Mouse (Mus musculus) hindbrain, embryonic 16.5 days (tissue): ENCODE data around the gene Sgms2. TPM values are rescaled to one million over a fixed set of nuclear protein-coding genes. Genes with fewer than 3 reads are reported as not detected.

Source experiments
- ATAC-seq: fragments of 200-750 bp; cut with Nextera tagmentation; 2 replicates; pipeline ENCODE4 v1.8.0; 2017; ENCODE audit warnings: moderate TSS enrichment, moderate library complexity
- H3K27ac ChIP-seq: fragments of 300-500 bp; sonication (generic); 2 replicates; pipeline ENCODE4 v1.5.1; 2014; ENCODE audit warnings: low read depth, mild to moderate bottlenecking, control low read depth, low read length, moderate library complexity
- H3K27me3 ChIP-seq: fragments of 300-500 bp; sonication (generic); replicated peaks from 2 replicates; pipeline ENCODE4 v1.6.1; 2014; ENCODE audit warnings: low read length; ENCODE audit not compliant: control insufficient read depth, insufficient read depth
- H3K36me3 ChIP-seq: fragments of 300-500 bp; sonication (generic); 2 replicates; pipeline ENCODE4 v1.6.1; 2014; ENCODE audit warnings: mild to moderate bottlenecking, low read length, moderate library complexity, mixed read lengths; ENCODE audit not compliant: control insufficient read depth, insufficient read depth
- H3K4me1 ChIP-seq: fragments of 300-500 bp; sonication (generic); 2 replicates; pipeline ENCODE4 v1.6.1; 2014; ENCODE audit warnings: low read depth, low read length; ENCODE audit not compliant: control insufficient read depth, insufficient read depth
- H3K4me2 ChIP-seq: fragments of 300-500 bp; sonication (generic); 2 replicates; pipeline ENCODE4 v1.6.1; 2014; ENCODE audit warnings: mild to moderate bottlenecking, low read length, control low read depth, moderate library complexity
- H3K4me3 ChIP-seq: fragments of 300-500 bp; sonication (generic); 2 replicates; pipeline ENCODE4 v1.5.1; 2014; ENCODE audit warnings: mild to moderate bottlenecking, low read length, control low read depth, moderate library complexity
- H3K9ac ChIP-seq: fragments of 300-500 bp; sonication (generic); 2 replicates; pipeline ENCODE4 v1.6.1; 2014; ENCODE audit warnings: low read depth, mild to moderate bottlenecking, control low read depth, low read length, moderate library complexity
- H3K9me3 ChIP-seq: fragments of 300-500 bp; sonication (generic); 2 replicates; pipeline ENCODE4 v1.6.1; 2014; ENCODE audit warnings: mild to moderate bottlenecking, low read length, moderate library complexity; ENCODE audit not compliant: control insufficient read depth
- WGBS: fragments of 180-500 bp; shearing (Covaris S2); extraction: QIAGEN DNeasy Blood & Tissue Kit; methylation state at CpG from one replicate; pipeline ENCODE4 v1.1.7; 2014; 5-methylcytosine and 5-hydroxymethylcytosine counted together
- polyA plus RNA-seq: library from polyadenylated mRNA; unstranded; fragments of >200 nt; fragmentation: Nextera tagmentation; extraction: Ambion mirVana; gene quantifications from 2 replicates; pipeline ENCODE4 v1.2.1, GENCODE M21; 2015

Gene Sgms2
- polyA plus RNA-seq, 1 experiment from 2014 or later: 2.6 TPM

DNA sequence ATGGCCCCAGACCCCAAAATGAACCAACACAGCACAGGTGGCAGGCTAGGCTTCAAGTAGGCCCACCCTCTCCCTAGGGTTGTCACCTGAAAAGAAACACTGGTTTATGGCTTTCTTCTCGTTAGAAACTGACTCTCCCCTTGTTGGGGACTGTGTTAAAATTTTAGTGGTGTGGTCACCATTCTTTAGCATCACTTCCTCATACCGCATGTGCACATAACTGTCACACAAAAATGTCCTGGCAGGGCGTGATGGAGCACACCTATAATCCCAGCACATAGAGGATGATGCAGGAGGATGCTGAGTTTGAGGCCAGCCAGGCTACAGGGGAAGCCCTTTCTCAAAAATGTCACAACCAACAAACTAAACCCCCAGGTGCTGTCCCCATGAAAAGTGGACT is 133.6 kb downstream of the Sgms2 start:
- Histone ChIP-seq H3K9me3 (no peaks in the 10 kb centered on the region), H3K4me2 (no peak overlapping the region), H3K4me3 (no peak overlapping the region), H3K27me3 (no peaks in the 10 kb centered on the region), H3K36me3 (no peaks in the 10 kb centered on the region), H3K27ac (no peak overlapping the region), H3K9ac (no peak overlapping the region), H3K4me1 (no peaks in the 10 kb centered on the region)
- no peak for ATAC-seq
- WGBS: 81% methylated on average over 3 of the region's 3 CpGs

DNA sequence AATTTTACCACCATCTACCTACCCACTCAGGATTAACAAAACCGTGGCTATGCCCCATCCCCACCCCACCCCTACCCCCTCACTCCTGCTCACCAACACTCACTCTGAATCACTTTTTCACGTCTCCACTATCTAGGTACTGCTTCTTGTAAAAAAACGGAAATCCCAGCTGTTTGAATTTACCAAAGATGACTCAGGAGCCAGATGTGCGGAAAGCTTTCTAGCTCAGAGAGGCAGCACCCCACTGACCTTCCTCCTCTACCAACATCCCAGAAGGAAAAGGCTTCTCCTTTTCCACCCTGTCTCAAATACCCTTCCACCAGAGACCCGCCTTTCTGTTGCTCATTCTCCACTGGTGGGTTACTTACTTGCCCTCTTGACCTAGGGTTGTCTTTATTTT is 135.2 kb downstream of the Sgms2 start:
- no peak for ATAC-seq
- H3K36me3 ChIP-seq: no peaks in the 10 kb centered on the region
- H3K4me2 ChIP-seq: no peak overlapping the region
- WGBS: 78% methylated on average over 5 of the region's 5 CpGs
- no peak overlapping the region for H3K27ac ChIP-seq
- no peaks in the 10 kb centered on the region for H3K27me3 ChIP-seq
- H3K4me1 ChIP-seq: no peaks in the 10 kb centered on the region
- H3K9me3 ChIP-seq: no peaks in the 10 kb centered on the region
- H3K4me3 ChIP-seq: no peak overlapping the region
- no peak overlapping the region for H3K9ac ChIP-seq

DNA sequence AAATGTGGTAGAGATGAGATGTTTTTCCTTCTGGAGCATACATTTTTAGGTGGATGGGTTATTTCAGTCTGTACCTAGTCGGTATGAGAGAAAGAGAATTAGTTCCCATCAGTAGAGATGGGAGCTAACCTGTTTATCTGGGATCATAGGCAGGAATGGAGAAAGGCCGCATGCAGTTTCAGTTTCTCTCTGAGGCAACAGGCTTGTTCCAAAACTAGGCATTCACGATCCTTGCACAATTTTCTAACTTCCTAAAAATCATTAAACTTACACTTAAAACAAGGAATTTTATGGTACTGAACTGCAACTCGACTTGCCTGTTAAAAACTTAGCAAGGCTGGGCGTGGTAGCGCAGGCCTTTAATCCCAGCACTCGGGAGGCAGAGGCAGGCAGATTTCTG is 140.7 kb downstream of the Sgms2 start:
- H3K4me2 ChIP-seq: no peak overlapping the region
- H3K9me3 ChIP-seq: no peaks in the 10 kb centered on the region
- H3K4me1 ChIP-seq: no peaks in the 10 kb centered on the region
- no peak for ATAC-seq
- H3K4me3 ChIP-seq: no peak overlapping the region
- H3K27ac ChIP-seq: no peak overlapping the region
- H3K36me3 ChIP-seq: no peaks in the 10 kb centered on the region
- no peaks in the 10 kb centered on the region for H3K27me3 ChIP-seq
- H3K9ac ChIP-seq: no peak overlapping the region
- WGBS: 95% methylated on average over 7 of the region's 7 CpGs

DNA sequence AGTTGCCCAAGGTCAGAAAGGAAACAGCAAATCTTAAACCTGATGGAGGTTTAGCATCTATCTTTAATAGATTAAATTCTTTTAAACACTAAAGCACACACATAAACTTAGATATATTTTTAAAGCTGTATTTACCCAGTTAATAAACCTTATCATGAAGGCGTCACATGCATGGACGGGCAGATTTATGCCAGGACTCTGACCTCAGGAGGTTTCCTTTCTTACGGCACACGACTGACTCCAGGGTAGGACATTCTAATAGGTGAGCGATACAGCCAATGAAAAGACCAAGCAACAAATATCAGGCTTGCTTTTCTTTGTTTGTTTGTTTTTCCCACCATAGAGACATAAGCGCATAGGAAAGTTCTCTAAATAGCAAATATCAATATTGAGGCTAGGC is 142.2 kb downstream of the Sgms2 start:
- H3K4me1 ChIP-seq: no peaks in the 10 kb centered on the region
- H3K9ac ChIP-seq: no peak overlapping the region
- no peak overlapping the region for H3K4me2 ChIP-seq
- ATAC-seq: no peak
- 84% methylated on average over 6 of the region's 6 CpGs for WGBS
- no peaks in the 10 kb centered on the region for H3K36me3 ChIP-seq
- no peak overlapping the region for H3K4me3 ChIP-seq
- no peak overlapping the region for H3K27ac ChIP-seq
- H3K27me3 ChIP-seq: no peaks in the 10 kb centered on the region
- no peaks in the 10 kb centered on the region for H3K9me3 ChIP-seq

DNA sequence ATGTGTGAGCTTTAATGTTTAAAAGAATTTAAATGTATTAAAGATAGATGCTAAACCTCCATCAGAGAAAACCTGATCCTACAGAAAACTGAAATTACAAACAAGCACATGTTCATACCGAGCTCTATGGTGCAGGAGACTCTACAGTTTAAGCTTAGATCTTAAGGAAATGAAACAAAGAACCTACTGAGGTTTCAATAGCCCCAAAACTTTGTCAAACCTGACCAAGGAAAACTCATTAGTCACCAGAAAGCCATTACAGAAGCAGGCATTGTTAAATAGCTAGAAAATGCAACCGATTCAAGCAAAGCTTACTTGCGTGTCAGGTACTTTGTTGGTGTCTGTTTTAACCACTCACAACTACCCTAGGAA is 142.6 kb downstream of the Sgms2 start:
- no peak overlapping the region for H3K4me2 ChIP-seq
- no peaks in the 10 kb centered on the region for H3K27me3 ChIP-seq
- H3K27ac ChIP-seq: no peak overlapping the region
- H3K36me3 ChIP-seq: no peaks in the 10 kb centered on the region
- no peaks in the 10 kb centered on the region for H3K4me1 ChIP-seq
- no peak overlapping the region for H3K4me3 ChIP-seq
- H3K9me3 ChIP-seq: no peaks in the 10 kb centered on the region
- WGBS: 78% methylated on average over 3 of the region's 3 CpGs
- H3K9ac ChIP-seq: no peak overlapping the region
- no peak for ATAC-seq

DNA sequence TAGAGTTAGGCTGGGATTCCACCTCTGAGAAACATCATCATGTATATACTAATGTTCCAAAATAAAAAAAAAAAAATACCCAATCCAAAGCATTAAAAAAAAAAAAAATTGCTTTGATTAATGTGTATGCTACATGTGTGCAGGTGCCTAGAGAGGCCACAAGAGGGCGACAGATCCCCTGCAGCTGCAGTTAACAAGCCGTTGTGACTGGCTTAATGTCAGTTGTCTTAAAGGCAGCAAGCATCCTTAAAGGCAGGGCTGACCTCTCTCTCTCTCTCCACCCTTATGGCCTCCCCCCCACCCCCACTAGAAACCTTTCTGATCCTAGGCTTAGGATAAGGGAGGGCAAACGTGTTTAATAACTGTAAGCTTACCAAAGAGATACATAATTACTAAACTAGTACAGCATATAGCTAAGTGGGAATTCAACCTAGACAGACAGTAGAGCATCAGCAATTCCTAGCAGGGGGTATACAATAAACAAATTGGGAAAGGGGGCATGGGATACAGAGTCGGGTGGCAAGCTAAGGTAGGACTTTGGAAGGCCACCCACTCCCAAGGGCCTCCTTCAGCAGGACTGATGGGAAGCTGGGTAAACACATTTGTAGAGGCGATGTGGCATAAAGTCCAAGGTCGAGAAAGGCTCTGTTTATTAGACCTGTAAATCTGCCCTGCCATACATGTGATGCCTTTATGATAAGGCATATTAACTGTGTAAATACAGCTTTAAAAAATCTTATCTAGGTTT is 143.2 kb downstream of the Sgms2 start:
- Histone ChIP-seq H3K27ac (no peak overlapping the region), H3K36me3 (no peaks in the 10 kb centered on the region), H3K9ac (no peak overlapping the region), H3K4me2 (no peak overlapping the region), H3K4me3 (no peak overlapping the region), H3K9me3 (no peaks in the 10 kb centered on the region), H3K27me3 (no peaks in the 10 kb centered on the region), H3K4me1 (no peaks in the 10 kb centered on the region)
- ATAC-seq: no peak
- WGBS: 65% methylated on average over 6 of the region's 6 CpGs

DNA sequence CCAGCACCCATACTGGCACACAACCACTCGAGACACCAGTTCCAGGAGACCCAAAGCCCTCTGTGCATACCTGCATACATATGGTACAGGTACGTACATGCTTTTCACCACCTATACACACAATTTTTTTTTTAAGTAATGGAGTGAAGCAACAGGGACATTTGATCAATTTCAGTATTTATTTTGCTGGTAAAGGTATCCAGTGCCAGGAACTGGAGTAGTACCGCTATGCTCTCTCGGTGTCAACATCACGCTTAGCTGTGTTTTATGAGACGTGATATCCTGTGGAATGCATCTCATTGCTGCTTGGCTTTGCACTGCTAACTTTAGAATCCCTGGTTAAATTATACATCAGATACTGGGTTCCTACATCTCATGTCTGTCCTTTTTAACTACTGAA is 145.3 kb downstream of the Sgms2 start:
- H3K36me3 ChIP-seq: no peaks in the 10 kb centered on the region
- no peak overlapping the region for H3K9ac ChIP-seq
- no peak overlapping the region for H3K4me3 ChIP-seq
- H3K27ac ChIP-seq: no peak overlapping the region
- H3K4me2 ChIP-seq: no peak overlapping the region
- WGBS: 93% methylated on average over 6 of the region's 6 CpGs
- no peaks in the 10 kb centered on the region for H3K9me3 ChIP-seq
- H3K4me1 ChIP-seq: no peaks in the 10 kb centered on the region
- ATAC-seq: no peak
- H3K27me3 ChIP-seq: no peaks in the 10 kb centered on the region

DNA sequence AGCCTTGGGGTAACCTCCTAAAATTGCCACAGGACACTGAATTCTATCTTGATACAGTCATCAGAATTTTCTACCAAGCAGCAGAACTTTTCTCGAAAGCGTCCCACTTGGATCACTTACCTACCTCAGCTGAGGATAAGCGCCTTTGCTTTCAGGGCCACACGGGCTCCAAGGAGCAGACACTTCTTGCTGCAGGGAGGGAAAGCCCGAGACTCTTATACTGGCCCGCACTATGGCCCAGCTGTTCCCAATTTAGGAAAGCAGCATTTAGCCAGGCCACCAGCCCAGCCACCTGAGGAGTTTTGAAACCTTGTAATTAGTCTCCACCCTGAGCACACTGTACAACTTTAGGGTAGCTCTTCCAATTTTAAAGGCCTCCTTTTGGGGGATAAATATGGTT is 147.9 kb downstream of the Sgms2 start:
- no peak overlapping the region for H3K27ac ChIP-seq
- WGBS: 83% methylated on average over 6 of the region's 6 CpGs
- H3K4me3 ChIP-seq: no peak overlapping the region
- no peak overlapping the region for H3K4me2 ChIP-seq
- no peaks in the 10 kb centered on the region for H3K27me3 ChIP-seq
- H3K36me3 ChIP-seq: no peaks in the 10 kb centered on the region
- H3K9ac ChIP-seq: no peak overlapping the region
- no peaks in the 10 kb centered on the region for H3K4me1 ChIP-seq
- H3K9me3 ChIP-seq: no peaks in the 10 kb centered on the region
- no peak for ATAC-seq

DNA sequence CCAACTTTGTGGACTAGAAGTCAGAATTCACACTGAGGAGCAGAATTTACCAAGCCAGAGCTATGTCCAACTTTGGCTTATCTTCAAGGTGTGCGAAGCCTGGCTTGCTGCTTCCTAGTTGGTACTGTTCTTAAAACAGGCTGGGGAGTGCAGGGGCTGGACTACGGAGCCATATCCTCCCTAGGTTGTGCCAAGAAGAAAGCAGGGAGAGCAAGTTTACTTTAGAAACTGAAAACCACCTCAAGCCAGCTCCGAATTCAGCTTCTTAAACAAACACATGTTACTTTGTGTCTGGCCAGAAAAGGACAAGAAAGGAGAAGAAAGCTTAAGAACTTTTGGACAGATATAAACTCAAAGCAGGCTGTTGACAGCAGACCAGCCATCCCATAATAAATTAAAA is 150.3 kb downstream of the Sgms2 start:
- no peak for ATAC-seq
- 69% methylated on average over 3 of the region's 3 CpGs for WGBS

DNA sequence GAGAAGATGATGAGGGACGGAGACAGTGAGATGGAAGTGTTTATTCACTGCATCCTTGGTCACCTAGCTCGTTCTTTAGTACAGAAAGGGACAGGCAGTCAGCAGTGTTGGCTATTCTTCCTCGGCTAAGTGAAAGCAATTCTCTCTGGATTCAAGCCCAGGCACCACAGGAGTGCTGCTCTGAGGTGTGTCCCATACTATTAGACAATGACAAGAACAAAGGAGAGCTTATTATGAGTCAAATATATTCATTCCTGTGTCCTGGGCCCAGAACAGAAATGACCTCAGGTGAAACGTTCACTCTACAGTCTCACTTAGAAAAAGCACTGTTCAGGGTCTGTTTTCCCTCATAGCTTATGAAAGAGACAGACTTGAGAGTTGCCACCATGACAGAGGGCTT is 151.9 kb downstream of the Sgms2 start:
- no peak overlapping the region for H3K4me2 ChIP-seq
- WGBS: 56% methylated on average over 4 of the region's 4 CpGs
- H3K36me3 ChIP-seq: no peaks in the 10 kb centered on the region
- no peak overlapping the region for H3K9ac ChIP-seq
- ATAC-seq: no peak
- H3K4me1 ChIP-seq: peaks cover 2% of the 10 kb centered on the region; the same call in 1 of the 2 replicates
- H3K9me3 ChIP-seq: no peaks in the 10 kb centered on the region
- no peak overlapping the region for H3K4me3 ChIP-seq
- H3K27me3 ChIP-seq: no peaks in the 10 kb centered on the region
- no peak overlapping the region for H3K27ac ChIP-seq

More for the DNA sequence above, 150.3 kb downstream of the Sgms2 start:
- no peak overlapping the region for H3K4me2 ChIP-seq
- no peak overlapping the region for H3K27ac ChIP-seq
- H3K4me3 ChIP-seq: no peak overlapping the region
- no peaks in the 10 kb centered on the region for H3K36me3 ChIP-seq
- no peak overlapping the region for H3K9ac ChIP-seq
- no peaks in the 10 kb centered on the region for H3K9me3 ChIP-seq
- no peaks in the 10 kb centered on the region for H3K4me1 ChIP-seq
- H3K27me3 ChIP-seq: no peaks in the 10 kb centered on the region
